Mouse (Mus musculus) forebrain, embryonic 15.5 days (tissue): ENCODE measurements around the gene Olfr623. TPM values are rescaled to one million over a fixed set of nuclear protein-coding genes. Genes with fewer than 3 reads are reported as not detected.

Source experiments
- ATAC-seq: fragments of 200-750 bp; cut with Nextera tagmentation; replicated peaks from 2 replicates; pipeline ENCODE4 v1.8.0; 2017; ENCODE audit warnings: mild to moderate bottlenecking, moderate TSS enrichment, moderate library complexity
- H3K27ac ChIP-seq: fragments of 300-500 bp; sonication (generic); replicated peaks from 2 replicates; pipeline ENCODE4 v1.5.1; 2015; ENCODE audit warnings: mild to moderate bottlenecking, inconsistent platforms
- H3K27me3 ChIP-seq: fragments of 300-500 bp; sonication (generic); 2 replicates; pipeline ENCODE4 v1.6.1; 2015; ENCODE audit warnings: inconsistent platforms
- H3K36me3 ChIP-seq: fragments of 300-500 bp; sonication (generic); 2 replicates; pipeline ENCODE4 v1.6.1; 2015; ENCODE audit warnings: mild to moderate bottlenecking, inconsistent platforms
- H3K4me1 ChIP-seq: fragments of 300-500 bp; sonication (generic); 2 replicates; pipeline ENCODE4 v1.6.1; 2015; ENCODE audit warnings: inconsistent platforms
- H3K4me2 ChIP-seq: fragments of 300-500 bp; sonication (generic); replicated peaks from 2 replicates; pipeline ENCODE4 v1.6.1; 2015; ENCODE audit warnings: mild to moderate bottlenecking, inconsistent platforms
- H3K4me3 ChIP-seq: fragments of 300-500 bp; sonication (generic); 2 replicates; pipeline ENCODE4 v1.5.1; 2015; ENCODE audit warnings: mild to moderate bottlenecking, inconsistent platforms
- H3K9ac ChIP-seq: fragments of 300-500 bp; sonication (generic); replicated peaks from 2 replicates; pipeline ENCODE4 v1.6.1; 2015; ENCODE audit warnings: mild to moderate bottlenecking, inconsistent platforms
- H3K9me3 ChIP-seq: fragments of 300-500 bp; sonication (generic); 2 replicates; pipeline ENCODE4 v1.6.1; 2016; ENCODE audit warnings: inconsistent platforms
- WGBS: fragments of 180-500 bp; shearing (Covaris S2); methylation state at CpG from one replicate; pipeline ENCODE4 v1.1.7; 2015; ENCODE audit warnings: mixed read lengths; 5-methylcytosine and 5-hydroxymethylcytosine counted together
- polyA plus RNA-seq: library from polyadenylated mRNA; unstranded; fragments of >200 nt; fragmentation: Nextera tagmentation; extraction: Ambion mirVana; gene quantifications from 2 replicates; pipeline ENCODE4 v1.2.1, GENCODE M21; 2015

Gene Olfr623
- not detected in 2 replicates for polyA plus RNA-seq

GRCm38 (mm10) chr7:103663598-103663997 is at the start of gene Olfr623:
Gene Olfr623 (minus strand): TSS chr7:103663698.
- Histone ChIP-seq H3K4me1 (no peaks in the 10 kb centered on the region), H3K9me3 (no peaks in the 10 kb centered on the region), H3K36me3 (no peaks in the 10 kb centered on the region), H3K4me3 (no peak within 1 kb of the TSS), H3K4me2 (no peak within 1 kb of the TSS), H3K27ac (no peak within 1 kb of the TSS), H3K27me3 (no peaks in the 10 kb centered on the region), H3K9ac (no peak within 1 kb of the TSS)
- no peak for ATAC-seq

- no peak for ATAC-seq
- 41% methylated on average over 2 of the region's 2 CpGs for WGBS
These were observed 48.5 kb upstream of the Olfr623 start for GRCm38 (mm10) chr7:103712024-103712423.

GRCm38 (mm10) chr7:103699469-103699868 is 36.0 kb upstream of the Olfr623 start:
- H3K27ac ChIP-seq = no peak overlapping the region
- WGBS = 79% methylated on average over 4 of the region's 4 CpGs
- no peak for ATAC-seq
- no peak overlapping the region for H3K4me2 ChIP-seq
- no peak overlapping the region for H3K4me3 ChIP-seq
- no peaks in the 10 kb centered on the region for H3K27me3 ChIP-seq
- H3K4me1 ChIP-seq = no peaks in the 10 kb centered on the region
- no peak overlapping the region for H3K9ac ChIP-seq
- H3K9me3 ChIP-seq = no peaks in the 10 kb centered on the region
- H3K36me3 ChIP-seq = no peaks in the 10 kb centered on the region

More at GRCm38 (mm10) chr7:103712024-103712423, 48.5 kb upstream of the Olfr623 start:
- Histone ChIP-seq H3K27me3 (no peaks in the 10 kb centered on the region), H3K36me3 (no peaks in the 10 kb centered on the region), H3K4me2 (no peak overlapping the region), H3K9ac (no peak overlapping the region), H3K4me1 (no peaks in the 10 kb centered on the region), H3K9me3 (no peaks in the 10 kb centered on the region), H3K4me3 (no peak overlapping the region), H3K27ac (no peak overlapping the region)

GRCm38 (mm10) chr7:103682420-103682819 is 18.9 kb upstream of the Olfr623 start, which contains the start of gene Olfr625-ps1:
Gene Olfr625-ps1 (plus strand): TSS chr7:103682720.
- no peak for ATAC-seq
- Histone ChIP-seq H3K9me3 (no peaks in the 10 kb centered on the region), H3K4me3 (no peak within 1 kb of the TSS), H3K36me3 (no peaks in the 10 kb centered on the region), H3K4me1 (no peaks in the 10 kb centered on the region), H3K27ac (no peak within 1 kb of the TSS), H3K27me3 (no peaks in the 10 kb centered on the region), H3K9ac (no peak within 1 kb of the TSS), H3K4me2 (no peak within 1 kb of the TSS)

- H3K36me3 ChIP-seq = no peaks in the 10 kb centered on the region
- H3K27me3 ChIP-seq = no peaks in the 10 kb centered on the region
These were observed 7.6 kb upstream of the Olfr623 start, which contains the start of gene Olfr624 for GRCm38 (mm10) chr7:103671091-103671490. Gene Olfr624 (minus strand): TSS chr7:103671191.

GRCm38 (mm10) chr7:103644070-103644469 is 19.4 kb downstream of the Olfr623 start:
- Histone ChIP-seq H3K4me2 (no peak overlapping the region), H3K9me3 (no peaks in the 10 kb centered on the region), H3K27ac (no peak overlapping the region), H3K27me3 (no peaks in the 10 kb centered on the region), H3K36me3 (no peaks in the 10 kb centered on the region), H3K4me3 (no peak overlapping the region), H3K9ac (no peak overlapping the region), H3K4me1 (no peaks in the 10 kb centered on the region)
- WGBS = 85% methylated on average over 4 of the region's 4 CpGs
- ATAC-seq = no peak

More at GRCm38 (mm10) chr7:103671091-103671490, 7.6 kb upstream of the Olfr623 start, which contains the start of gene Olfr624:
- Histone ChIP-seq H3K27ac (no peak within 1 kb of the TSS), H3K9ac (no peak within 1 kb of the TSS), H3K4me2 (no peak within 1 kb of the TSS), H3K4me3 (no peak within 1 kb of the TSS), H3K9me3 (no peaks in the 10 kb centered on the region), H3K4me1 (no peaks in the 10 kb centered on the region)
- WGBS = 94% methylated on average over 2 of the region's 2 CpGs
- no peak for ATAC-seq

GRCm38 (mm10) chr7:103642602-103643001 is 20.9 kb downstream of the Olfr623 start, which contains the start of gene Olfr622:
Gene Olfr622 (minus strand): TSS chr7:103642702.
- no peak for ATAC-seq
- no peaks in the 10 kb centered on the region for H3K4me1 ChIP-seq
- 69% methylated on average over 1 of the region's 1 CpGs for WGBS
- no peaks in the 10 kb centered on the region for H3K9me3 ChIP-seq
- no peak within 1 kb of the TSS for H3K27ac ChIP-seq
- no peak within 1 kb of the TSS for H3K9ac ChIP-seq
- no peak within 1 kb of the TSS for H3K4me2 ChIP-seq
- H3K4me3 ChIP-seq = no peak within 1 kb of the TSS
- H3K27me3 ChIP-seq = no peaks in the 10 kb centered on the region
- no peaks in the 10 kb centered on the region for H3K36me3 ChIP-seq

GRCm38 (mm10) chr7:103636795-103637194 is 26.7 kb downstream of the Olfr623 start:
- no peak for ATAC-seq
- Histone ChIP-seq H3K36me3 (no peaks in the 10 kb centered on the region), H3K4me3 (no peak overlapping the region)

GRCm38 (mm10) chr7:103612434-103612833 is 51.1 kb downstream of the Olfr623 start, which contains the start of gene Olfr620:
Gene Olfr620 (minus strand): TSS chr7:103612534.
- Histone ChIP-seq H3K4me3 (no peak within 1 kb of the TSS), H3K27me3 (no peaks in the 10 kb centered on the region), H3K9me3 (no peaks in the 10 kb centered on the region), H3K36me3 (no peaks in the 10 kb centered on the region), H3K27ac (no peak within 1 kb of the TSS), H3K9ac (no peak within 1 kb of the TSS), H3K4me1 (no peaks in the 10 kb centered on the region), H3K4me2 (no peak within 1 kb of the TSS)
- no peak for ATAC-seq
- WGBS = 82% methylated on average over 2 of the region's 2 CpGs

More at GRCm38 (mm10) chr7:103636795-103637194, 26.7 kb downstream of the Olfr623 start:
- Histone ChIP-seq H3K27ac (no peak overlapping the region), H3K27me3 (no peaks in the 10 kb centered on the region), H3K4me1 (no peaks in the 10 kb centered on the region), H3K4me2 (no peak overlapping the region), H3K9me3 (no peaks in the 10 kb centered on the region), H3K9ac (no peak overlapping the region)

Other genes with a start within 250 kb of the Olfr623 start
- not detected in 2 replicates for gene Usp17lc, start 248.6 kb downstream of the Olfr623 start, polyA plus RNA-seq
- gene Olfr605, start 218.3 kb downstream of the Olfr623 start, polyA plus RNA-seq = not detected in 2 replicates
- not detected in 2 replicates for gene Olfr606, start 214.7 kb downstream of the Olfr623 start, polyA plus RNA-seq
- gene Olfr607, start 199.5 kb downstream of the Olfr623 start, polyA plus RNA-seq = not detected in 2 replicates
- not detected in 2 replicates for gene Olfr608, start 193.8 kb downstream of the Olfr623 start, polyA plus RNA-seq
- gene Olfr609, start 165.6 kb downstream of the Olfr623 start, polyA plus RNA-seq = not detected in 2 replicates
- gene Olfr610, start 151.6 kb downstream of the Olfr623 start, polyA plus RNA-seq = not detected in 2 replicates
- not detected in 2 replicates for gene Olfr611, start 142.9 kb downstream of the Olfr623 start, polyA plus RNA-seq
- gene Olfr612, start 121.0 kb downstream of the Olfr623 start, polyA plus RNA-seq = not detected in 2 replicates
- not detected in 2 replicates for gene Olfr613, start 115.6 kb downstream of the Olfr623 start, polyA plus RNA-seq
- not detected in 2 replicates for gene Olfr615, start 107.6 kb downstream of the Olfr623 start, polyA plus RNA-seq
- not detected in 2 replicates for gene Olfr616, start 94.6 kb downstream of the Olfr623 start, polyA plus RNA-seq
- not detected in 2 replicates for gene Olfr617, start 90.6 kb downstream of the Olfr623 start, polyA plus RNA-seq
- not detected in 2 replicates for gene Olfr618, start 73.6 kb downstream of the Olfr623 start, polyA plus RNA-seq
- not detected in 2 replicates for gene Olfr619, start 63.1 kb downstream of the Olfr623 start, polyA plus RNA-seq
- not detected in 2 replicates for gene Olfr620, start 51.2 kb downstream of the Olfr623 start, polyA plus RNA-seq
- gene Olfr622, start 21.0 kb downstream of the Olfr623 start, polyA plus RNA-seq = not detected in 2 replicates
- not detected in 2 replicates for gene Olfr624, start 7.5 kb upstream of the Olfr623 start, polyA plus RNA-seq
- not detected in 2 replicates for gene Olfr625-ps1, start 19.0 kb upstream of the Olfr623 start, polyA plus RNA-seq
- gene Olfr243, start 51.0 kb upstream of the Olfr623 start, polyA plus RNA-seq = not detected in 2 replicates
- not detected in 2 replicates for gene Olfr628, start 66.7 kb upstream of the Olfr623 start, polyA plus RNA-seq
- not detected in 2 replicates for gene Olfr629, start 81.2 kb upstream of the Olfr623 start, polyA plus RNA-seq
- gene Olfr630, start 93.6 kb upstream of the Olfr623 start, polyA plus RNA-seq = not detected in 2 replicates
- not detected in 2 replicates for gene Olfr69, start 107.9 kb upstream of the Olfr623 start, polyA plus RNA-seq
- not detected in 2 replicates for gene Olfr68, start 116.0 kb upstream of the Olfr623 start, polyA plus RNA-seq
- not detected in 2 replicates for gene Olfr67, start 128.1 kb upstream of the Olfr623 start, polyA plus RNA-seq
- gene Hbb-bt, start 150.3 kb upstream of the Olfr623 start, polyA plus RNA-seq = 1,298 and 1,407 TPM in 2 replicates
- gene Hbb-bs, start 164.4 kb upstream of the Olfr623 start, polyA plus RNA-seq = 3,597 and 4,102 TPM in 2 replicates
- not detected in 2 replicates for gene Hbb-bh2, start 176.8 kb upstream of the Olfr623 start, polyA plus RNA-seq
- gene Hbb-bh1, start 179.5 kb upstream of the Olfr623 start, polyA plus RNA-seq = 1.1 and 2.1 TPM in 2 replicates
- 114 and 201 TPM in 2 replicates for gene Hbb-y, start 189.5 kb upstream of the Olfr623 start, polyA plus RNA-seq
- not detected in 2 replicates for gene Olfr66, start 222.6 kb upstream of the Olfr623 start, polyA plus RNA-seq
- gene Olfr64, start 230.8 kb upstream of the Olfr623 start, polyA plus RNA-seq = not detected in 2 replicates
- not detected in 2 replicates for gene Olfr65, start 239.8 kb upstream of the Olfr623 start, polyA plus RNA-seq